In genomic region chr5:66083350-66083749, GRCm38 (mm10) we compare ENCODE assay signal across 8 mouse cellular contexts.
A peak's percentile ranks its signal among the peaks of the same experiment; 100 is the strongest.
DNase-seq lines count a peak whose midpoint lies in the region; ATAC-seq and TF ChIP-seq lines count a peak whose summit lies in the region.

No protein-coding gene starts in this region.

- DNase-seq in layer of hippocampus, adult 2 months (ENCODE audit: low spot score in 2 of 2): no peak
- no peak for DNase-seq in layer of hippocampus, adult 9-11 months
- peak; percentile 71 for DNase-seq in adrenal gland, adult 2 months
- peak; percentile 19 to 23 for DNase-seq in gastrocnemius, adult 8-10 months (ENCODE audit: low spot score in 2 of 2)
- peak; percentile 75 for DNase-seq in limb, embryonic 11.5 days (ENCODE audit: low spot score)
- DNase-seq in retina, postnatal 7 days (ENCODE audit: low read depth, low spot score): peak; percentile 13
- no peak for DNase-seq in right cerebral cortex, postnatal 25 days

- no peak overlapping the region for H3K9ac ChIP-seq in limb, embryonic 11.5 days (ENCODE audit: low read length)

- H3K4me1 ChIP-seq in E14TG2a.4 (replicated peaks; ENCODE audit: low read depth, low read length): peaks cover 63% of the 10 kb centered on the region
- no peaks in the 10 kb centered on the region for H3K4me1 ChIP-seq in limb, embryonic 11.5 days (ENCODE audit: control insufficient read depth, insufficient read depth, low read length)

- H3K4me2 ChIP-seq in limb, embryonic 11.5 days (ENCODE audit: low read depth, severe bottlenecking): no peak overlapping the region

- no peaks in the 10 kb centered on the region for H3K36me3 ChIP-seq in E14TG2a.4 (ENCODE audit: insufficient read depth, low read length)
- no peaks in the 10 kb centered on the region for H3K36me3 ChIP-seq in limb, embryonic 11.5 days (ENCODE audit: control insufficient read depth, insufficient read depth, low read length)

- H3K27ac ChIP-seq in layer of hippocampus, adult 2 months: no peak overlapping the region
- no peak overlapping the region for H3K27ac ChIP-seq in limb, embryonic 11.5 days (replicated peaks; ENCODE audit: low read depth, low read length)

- no peaks in the 10 kb centered on the region for H3K9me3 ChIP-seq in E14TG2a.4 (ENCODE audit: low read length)
- no peaks in the 10 kb centered on the region for H3K9me3 ChIP-seq in limb, embryonic 11.5 days (ENCODE audit: control insufficient read depth, low read length)

- ATAC-seq in limb, embryonic 11.5 days (ENCODE audit: insufficient number of reproducible peaks, low FRiP score, low TSS enrichment, low read depth): no peak

- no peaks in the 10 kb centered on the region for H3K27me3 ChIP-seq in E14TG2a.4 (ENCODE audit: insufficient read depth, low read length)
- no peaks in the 10 kb centered on the region for H3K27me3 ChIP-seq in limb, embryonic 11.5 days (ENCODE audit: control insufficient read depth, insufficient read depth, low read length)

- TF ChIP-seq CTCF in layer of hippocampus, adult 2 months (conservative IDR thresholded peaks at IDR 0.05): peak; percentile 80
- peak; percentile 99 for TF ChIP-seq CTCF in E14TG2a.4 (conservative IDR thresholded peaks at IDR 0.05; ENCODE audit: low read length)

- no peak overlapping the region for H3K4me3 ChIP-seq in layer of hippocampus, adult 2 months
- no peak overlapping the region for H3K4me3 ChIP-seq in E14TG2a.4 (replicated peaks; ENCODE audit: low read length)
- no peak overlapping the region for H3K4me3 ChIP-seq in limb, embryonic 11.5 days (ENCODE audit: low read depth, low read length)

- WGBS in limb, embryonic 11.5 days: 41% methylated on average over 7 of the region's 7 CpGs

Comparison
In these comparisons a context has a peak if more than half of its experiments do, and no peak if none do; other contexts are left out.
1. DNase-seq: peak in adrenal gland, adult 2 months (single experiment), gastrocnemius, adult 8-10 months (2 of 2), limb, embryonic 11.5 days (single experiment) and retina, postnatal 7 days (single experiment); none in layer of hippocampus, adult 2 months (0 of 2), layer of hippocampus, adult 9-11 months (single experiment) and right cerebral cortex, postnatal 25 days (single experiment).